Comparison of ENCODE assay signal across 31 mouse cellular contexts in genomic region chr5:85977646-85978426, GRCm38 (mm10).
DNase-seq lines count a peak whose midpoint lies in the region; ATAC-seq lines count a peak whose summit lies in the region.
"Had no signal": no experiment of that assay in that cellular context is flagged by ENCODE, and none has a peak within 500 bp of the region (broad histone marks: within the 10 kb centered on the region; RNA-seq: fewer than 3 reads in every experiment).

No protein-coding gene starts in this region.

- H3K9ac ChIP-seq in embryonic facial prominence, embryonic 11.5 days (replicated peaks; ENCODE audit: low read length) = no peak overlapping the region
- no peak overlapping the region for H3K9ac ChIP-seq in lung, embryonic 16.5 days (ENCODE audit: low read length)
- H3K9ac ChIP-seq in embryonic facial prominence, embryonic 13.5 days = no peak overlapping the region
- no peak overlapping the region for H3K9ac ChIP-seq in forebrain, embryonic 14.5 days (ENCODE audit: low read length)
- H3K9ac ChIP-seq: heart, embryonic 12.5 days; hindbrain, embryonic 13.5 days; liver, embryonic 14.5 days; neural tube, embryonic 12.5 days had no signal

- H3K4me1 ChIP-seq in embryonic facial prominence, embryonic 11.5 days (ENCODE audit: control insufficient read depth, insufficient read depth, low read length) = no peaks in the 10 kb centered on the region
- H3K4me1 ChIP-seq in embryonic facial prominence, embryonic 10.5 days = 0 out of 2 replicates have a peak, but pooled peaks cover 2% of the 10 kb centered on the region
- no peaks in the 10 kb centered on the region; the same call in 1 of the 2 replicates for H3K4me1 ChIP-seq in lung, embryonic 16.5 days (replicated peaks; ENCODE audit: control insufficient read depth, insufficient read depth, low read length)
- peaks cover 5% of the 10 kb centered on the region for H3K4me1 ChIP-seq in embryonic facial prominence, embryonic 13.5 days
- H3K4me1 ChIP-seq in forebrain, embryonic 14.5 days (ENCODE audit: control insufficient read depth, insufficient read depth, low read length) = no peaks in the 10 kb centered on the region
- H3K4me1 ChIP-seq: forebrain, embryonic 10.5 days; heart, embryonic 12.5 days; hindbrain, embryonic 13.5 days; neural tube, embryonic 12.5 days had no signal

- no peaks in the 10 kb centered on the region for H3K36me3 ChIP-seq in embryonic facial prominence, embryonic 11.5 days (replicated peaks; ENCODE audit: control insufficient read depth, insufficient read depth, low read depth, low read length)
- no peaks in the 10 kb centered on the region for H3K36me3 ChIP-seq in embryonic facial prominence, embryonic 10.5 days (replicated peaks)
- H3K36me3 ChIP-seq in lung, embryonic 16.5 days (ENCODE audit: control insufficient read depth, insufficient read depth, low read length) = no peaks in the 10 kb centered on the region
- no peaks in the 10 kb centered on the region for H3K36me3 ChIP-seq in embryonic facial prominence, embryonic 13.5 days
- H3K36me3 ChIP-seq in forebrain, embryonic 14.5 days (ENCODE audit: control insufficient read depth, insufficient read depth, low read length) = no peaks in the 10 kb centered on the region
- H3K36me3 ChIP-seq: forebrain, embryonic 10.5 days; heart, embryonic 12.5 days; hindbrain, embryonic 13.5 days; neural tube, embryonic 12.5 days had no signal

- WGBS in embryonic facial prominence, embryonic 11.5 days = 54% methylated on average over 8 of the region's 8 CpGs
- WGBS in embryonic facial prominence, embryonic 10.5 days = 62% methylated on average over 8 of the region's 8 CpGs
- WGBS in lung, embryonic 16.5 days = 46% methylated on average over 8 of the region's 8 CpGs
- 26% methylated on average over 8 of the region's 8 CpGs for WGBS in embryonic facial prominence, embryonic 13.5 days
- 73% methylated on average over 8 of the region's 8 CpGs for WGBS in forebrain, embryonic 14.5 days

- H3K27ac ChIP-seq in embryonic facial prominence, embryonic 11.5 days (replicated peaks; ENCODE audit: low read depth, low read length) = no peak overlapping the region
- no peak overlapping the region for H3K27ac ChIP-seq in embryonic facial prominence, embryonic 10.5 days (replicated peaks)
- H3K27ac ChIP-seq in lung, embryonic 16.5 days (ENCODE audit: low read length) = no peak overlapping the region
- no peak overlapping the region for H3K27ac ChIP-seq in embryonic facial prominence, embryonic 13.5 days
- no peak overlapping the region for H3K27ac ChIP-seq in forebrain, embryonic 14.5 days (ENCODE audit: low read depth, low read length)
- H3K27ac ChIP-seq: forebrain, embryonic 10.5 days; heart, adult 2 months; hindbrain, embryonic 13.5 days; liver, embryonic 14.5 days; neural tube, embryonic 12.5 days had no signal

- no peak overlapping the region for H3K4me3 ChIP-seq in embryonic facial prominence, embryonic 11.5 days (ENCODE audit: low read depth, low read length)
- no peak overlapping the region for H3K4me3 ChIP-seq in embryonic facial prominence, embryonic 10.5 days
- H3K4me3 ChIP-seq in lung, embryonic 16.5 days (ENCODE audit: low read length) = no peak overlapping the region
- no peak overlapping the region for H3K4me3 ChIP-seq in embryonic facial prominence, embryonic 13.5 days
- no peak overlapping the region for H3K4me3 ChIP-seq in forebrain, embryonic 14.5 days (ENCODE audit: low read depth, low read length)
- H3K4me3 ChIP-seq: forebrain, embryonic 10.5 days; heart, adult 2 months; heart, embryonic 12.5 days; hindbrain, embryonic 13.5 days; myocyte; neural tube, embryonic 12.5 days had no signal

- peak; percentile 28 for DNase-seq in embryonic facial prominence, embryonic 11.5 days (ENCODE audit: low spot score)
- no peak for DNase-seq in embryonic facial prominence, embryonic 10.5 days (ENCODE audit: low spot score)
- DNase-seq in lung, postnatal 14 days = no peak
- DNase-seq in forebrain, embryonic 14.5 days (ENCODE audit: low spot score) = no peak
- DNase-seq in cerebellum, postnatal 36 days = no peak
- DNase-seq in adrenal gland, adult 2 months = no peak
- DNase-seq: adrenal gland, postnatal 10 days; cerebellum, adult 9-10 months; embryo, embryonic 11 days; heart, adult 2 months; heart, postnatal 4 days; kidney, adult 8-10 months; kidney, postnatal 14 days; layer of hippocampus, adult 9-11 months; liver; lung, adult 2 months; right cerebral cortex, adult 18-20 months; spleen, adult 18-20 months; thymus, postnatal 14 days had no signal

- no peak; the same call in 1 of the 2 replicates for ATAC-seq in embryonic facial prominence, embryonic 11.5 days (replicated peaks; ENCODE audit: insufficient number of reproducible peaks, low FRiP score, low TSS enrichment, low read depth)
- ATAC-seq in lung, embryonic 16.5 days (ENCODE audit: low read depth) = peak; percentile 61
- no peak for ATAC-seq in embryonic facial prominence, embryonic 13.5 days (ENCODE audit: insufficient number of reproducible peaks, insufficient read depth, low FRiP score, low TSS enrichment, low read depth)
- no peak for ATAC-seq in forebrain, embryonic 14.5 days
- ATAC-seq: forebrain, embryonic 16.5 days; intestine, embryonic 16.5 days; midbrain, embryonic 16.5 days had no signal

- H3K9me3 ChIP-seq in embryonic facial prominence, embryonic 11.5 days (replicated peaks; ENCODE audit: control insufficient read depth, low read length) = no peaks in the 10 kb centered on the region
- no peaks in the 10 kb centered on the region for H3K9me3 ChIP-seq in embryonic facial prominence, embryonic 10.5 days
- H3K9me3 ChIP-seq in lung, embryonic 16.5 days (ENCODE audit: control insufficient read depth, low read length) = no peaks in the 10 kb centered on the region
- no peaks in the 10 kb centered on the region for H3K9me3 ChIP-seq in embryonic facial prominence, embryonic 13.5 days
- no peaks in the 10 kb centered on the region for H3K9me3 ChIP-seq in forebrain, embryonic 14.5 days (replicated peaks; ENCODE audit: control insufficient read depth, low read length)
- H3K9me3 ChIP-seq: forebrain, embryonic 10.5 days; hindbrain, embryonic 13.5 days; neural tube, embryonic 12.5 days had no signal

- H3K4me2 ChIP-seq in embryonic facial prominence, embryonic 11.5 days (ENCODE audit: low read depth, low read length) = no peak overlapping the region
- no peak overlapping the region for H3K4me2 ChIP-seq in lung, embryonic 16.5 days (ENCODE audit: low read depth, low read length)
- H3K4me2 ChIP-seq in embryonic facial prominence, embryonic 13.5 days = 0 out of 2 replicates have a peak overlapping the region, but pooled peaks have one; percentile 26
- no peak overlapping the region for H3K4me2 ChIP-seq in forebrain, embryonic 14.5 days (ENCODE audit: low read length)
- H3K4me2 ChIP-seq: heart, embryonic 12.5 days; hindbrain, embryonic 13.5 days; midbrain, embryonic 11.5 days; neural tube, embryonic 12.5 days had no signal

- no peaks in the 10 kb centered on the region for H3K27me3 ChIP-seq in embryonic facial prominence, embryonic 11.5 days (ENCODE audit: control insufficient read depth, insufficient read depth, low read length)
- H3K27me3 ChIP-seq in embryonic facial prominence, embryonic 10.5 days (replicated peaks; ENCODE audit: low read depth, poor library complexity, severe bottlenecking) = no peaks in the 10 kb centered on the region
- H3K27me3 ChIP-seq in lung, embryonic 16.5 days (ENCODE audit: control insufficient read depth, insufficient read depth, low read depth, low read length) = no peaks in the 10 kb centered on the region
- H3K27me3 ChIP-seq in embryonic facial prominence, embryonic 13.5 days = no peaks in the 10 kb centered on the region
- H3K27me3 ChIP-seq in forebrain, embryonic 14.5 days (replicated peaks; ENCODE audit: control insufficient read depth, insufficient read depth, low read length) = no peaks in the 10 kb centered on the region
- H3K27me3 ChIP-seq: hindbrain, embryonic 13.5 days; neural tube, embryonic 12.5 days had no signal
